Mouse (Mus musculus) retina, postnatal 7 days (tissue): ENCODE data around the gene Zswim5.
"Not testable (repeated sequence)": the region's sequence is repeated elsewhere in the genome, so short reads cannot be mapped to it uniquely, and the experiment has no call there.

Experiments
- DNase-seq: peaks from one replicate; pipeline ENCODE4 v3.0.0-alpha.2; 2012; ENCODE audit warnings: low read depth, low spot score

Zswim5 gene

GRCm38 (mm10) chr4:116876995-116877728 is at the start of gene Zswim5:
Zswim5 (plus strand) TSS chr4:116877376.
- peak; percentile 77 for DNase-seq

- DNase-seq = peak; percentile 77
Measured at GRCm38 (mm10) chr4:116827819-116828218, 49.4 kb upstream of the Zswim5 start.

DNA sequence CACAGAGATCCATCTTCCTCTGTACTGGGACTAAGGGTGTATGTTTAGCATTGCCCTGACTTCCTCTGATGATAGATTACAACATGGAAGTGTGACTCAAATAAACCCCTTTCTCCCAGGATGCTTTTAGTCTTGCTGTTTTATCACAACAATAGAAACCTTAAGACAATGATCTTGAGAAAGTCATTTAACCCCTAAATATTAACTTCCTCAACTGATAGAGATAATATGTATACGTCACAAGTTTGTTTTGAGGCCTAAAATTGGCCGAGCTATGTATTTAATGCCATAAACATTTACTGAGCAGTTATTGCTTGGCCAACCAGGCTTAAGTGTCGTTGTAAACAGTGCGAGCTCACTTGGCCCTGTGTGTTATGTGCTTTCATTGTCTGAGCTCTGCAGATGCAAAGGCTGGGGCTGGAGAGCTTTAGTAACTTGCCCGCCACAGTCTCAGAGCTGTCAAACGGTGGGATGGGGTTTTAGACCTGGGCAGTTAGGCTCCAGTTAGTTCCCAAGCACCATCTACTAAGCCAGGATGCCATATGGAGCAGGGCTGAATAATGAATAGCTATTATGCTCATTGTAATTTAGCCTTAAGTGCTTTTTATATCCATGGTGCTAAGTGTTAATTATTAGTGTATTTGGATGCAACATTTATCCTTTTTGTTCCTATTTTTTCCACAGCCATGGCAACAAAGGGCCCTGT is 47.7 kb upstream of the Zswim5 start:
- no peak for DNase-seq

GRCm38 (mm10) chr4:116830070-116830368 is 47.2 kb upstream of the Zswim5 start:
- DNase-seq = no peak

GRCm38 (mm10) chr4:116838999-116839398 is 38.2 kb upstream of the Zswim5 start:
- no peak for DNase-seq

DNA sequence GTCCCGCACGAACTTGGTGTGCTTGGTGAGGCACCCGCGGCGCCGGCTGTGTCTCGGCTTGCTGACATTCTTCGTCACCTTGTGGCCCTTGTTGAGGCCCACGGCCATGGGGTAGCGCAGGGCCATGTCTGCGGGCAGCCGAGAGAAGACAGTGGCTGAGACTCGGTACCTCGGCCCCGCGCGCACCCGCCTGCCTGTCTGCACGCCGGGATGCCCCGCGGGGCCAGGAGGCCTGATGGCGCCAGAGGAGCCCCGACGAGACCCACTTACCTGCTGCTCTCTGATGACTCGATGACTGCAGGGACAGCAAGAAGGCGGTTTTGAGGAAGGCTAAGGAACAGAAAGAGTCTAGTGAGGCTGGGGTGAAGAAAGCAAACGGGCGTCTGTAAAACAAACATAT is 37.1 kb upstream of the Zswim5 start:
- DNase-seq = not testable (repeated sequence)

GRCm38 (mm10) chr4:116840841-116841240 is 36.3 kb upstream of the Zswim5 start:
- DNase-seq = no peak

DNA sequence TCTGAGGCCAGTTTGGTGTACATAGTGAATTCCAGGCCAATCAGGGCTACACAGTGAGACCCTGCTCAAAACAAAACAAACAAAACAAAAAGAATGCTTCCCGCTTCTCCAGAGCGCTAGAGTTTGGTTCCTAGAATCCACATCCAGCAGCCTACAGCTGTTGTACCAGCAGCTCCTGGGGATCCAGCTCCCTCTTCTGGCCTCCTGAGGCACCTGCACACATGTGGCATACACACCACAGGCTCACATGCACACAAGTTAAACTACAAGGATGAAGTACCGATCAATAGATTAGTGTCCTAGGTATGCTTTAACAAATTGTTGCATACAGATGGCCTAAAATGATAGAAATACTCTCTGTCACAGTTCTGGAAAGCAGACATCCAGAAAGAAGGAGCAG is 32.9 kb upstream of the Zswim5 start:
- no peak for DNase-seq

DNA sequence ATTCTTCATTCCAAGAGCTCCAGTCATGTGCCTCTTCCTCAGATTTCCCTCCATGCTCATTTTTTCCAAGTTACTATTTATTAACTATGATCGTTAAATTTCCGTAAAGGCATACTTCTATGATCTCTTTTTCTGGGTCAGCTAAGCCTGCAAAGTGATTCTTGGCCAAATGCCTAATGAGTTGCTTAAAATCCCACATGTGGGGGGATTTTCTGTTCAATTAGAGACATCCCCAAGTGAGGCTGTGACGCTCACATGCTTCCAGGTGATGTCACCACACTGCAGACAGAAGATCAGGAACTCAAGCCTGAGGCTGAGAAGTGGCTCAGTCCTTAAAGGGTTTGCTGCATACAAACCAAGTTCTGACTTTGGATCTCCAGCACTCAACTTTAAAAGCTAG is 27.3 kb upstream of the Zswim5 start:
- no peak for DNase-seq

DNA sequence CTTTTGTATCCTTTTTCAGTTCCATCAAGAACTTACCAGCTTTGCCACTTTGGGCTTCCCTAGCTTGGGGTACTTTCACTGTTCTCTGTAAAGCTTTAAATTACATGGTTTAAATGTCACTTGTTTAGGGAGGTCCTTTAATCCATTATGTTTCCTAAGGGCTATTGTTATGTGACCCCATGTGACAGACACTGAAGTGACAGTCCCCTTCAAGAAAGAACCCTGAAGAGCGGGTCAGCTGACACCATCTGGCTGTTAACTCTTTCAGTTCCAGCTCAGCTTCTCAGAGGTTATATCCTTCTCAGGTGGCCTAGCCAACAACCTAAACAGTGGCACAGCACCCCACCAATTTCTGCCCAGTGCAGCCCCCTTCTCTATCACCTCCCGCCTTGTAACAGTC is 22.9 kb upstream of the Zswim5 start:
- DNase-seq = no peak

DNA sequence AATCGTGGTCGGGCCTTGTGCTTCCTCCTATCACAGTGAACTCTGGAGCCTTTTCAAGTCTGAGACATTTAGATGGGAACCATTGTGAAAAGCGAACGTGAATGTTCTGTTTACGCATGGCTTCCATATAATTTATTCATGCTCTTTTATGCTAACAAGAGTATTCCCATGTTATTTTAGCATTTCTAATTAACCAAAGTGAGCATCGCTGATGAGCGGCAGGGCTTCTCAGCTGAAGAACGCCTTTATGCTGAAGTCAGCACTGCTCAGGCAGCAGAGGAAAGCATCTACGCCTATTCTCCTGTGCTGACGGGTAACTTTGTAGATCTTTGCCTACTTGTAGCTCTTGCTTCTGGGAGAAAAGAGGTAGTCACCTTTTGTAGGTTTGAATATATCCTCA is 20.0 kb upstream of the Zswim5 start:
- no peak for DNase-seq

- no peak for DNase-seq
Measured at GRCm38 (mm10) chr4:116859711-116860110, 17.5 kb upstream of the Zswim5 start.

DNA sequence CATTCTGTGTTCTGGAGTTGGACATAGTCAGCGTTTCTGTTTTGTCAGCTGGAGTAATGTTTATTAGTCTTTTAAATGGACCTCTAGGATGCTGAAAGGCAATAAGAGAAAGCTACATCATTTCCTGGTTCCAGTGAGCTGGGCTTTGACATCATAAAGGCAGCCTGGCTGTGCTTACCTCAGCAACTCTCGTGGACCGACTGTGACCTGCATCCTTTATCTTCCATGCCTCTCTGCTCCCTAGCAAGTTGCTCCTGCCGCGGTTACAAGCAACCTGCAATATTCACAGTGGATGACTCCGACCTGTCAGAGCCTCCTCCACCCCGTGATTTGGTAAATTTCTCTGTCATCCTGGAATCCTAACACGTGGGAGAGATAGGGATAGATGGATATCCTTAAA is 15.2 kb upstream of the Zswim5 start:
- no peak for DNase-seq

GRCm38 (mm10) chr4:116869898-116870297 is 7.3 kb upstream of the Zswim5 start:
- DNase-seq = no peak

- DNase-seq = no peak
Measured at GRCm38 (mm10) chr4:116874595-116874994, 2.6 kb upstream of the Zswim5 start.

DNA sequence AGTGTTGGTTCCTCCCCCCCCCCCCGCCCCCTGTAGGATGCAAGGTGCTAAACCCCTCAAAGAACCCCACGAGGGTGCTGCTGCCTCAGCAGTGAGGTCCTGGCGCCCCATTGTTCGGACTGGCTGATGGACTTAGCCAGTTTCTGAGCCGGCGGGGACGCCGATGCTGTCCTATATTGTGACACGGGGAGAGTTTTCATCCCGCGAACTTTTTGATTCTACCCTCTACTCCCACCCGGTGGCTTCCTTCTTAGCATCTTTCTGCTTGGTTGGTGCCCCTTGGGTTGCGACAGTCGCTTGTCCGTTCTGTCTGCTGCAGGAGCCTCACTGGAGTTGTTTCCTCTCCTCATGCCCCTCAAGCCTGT is 564 bp upstream of the Zswim5 start:
- DNase-seq = peak; percentile 36

- DNase-seq = peak; percentile 6
Measured at GRCm38 (mm10) chr4:116877729-116878321, 649 bp downstream of the Zswim5 start.

DNA sequence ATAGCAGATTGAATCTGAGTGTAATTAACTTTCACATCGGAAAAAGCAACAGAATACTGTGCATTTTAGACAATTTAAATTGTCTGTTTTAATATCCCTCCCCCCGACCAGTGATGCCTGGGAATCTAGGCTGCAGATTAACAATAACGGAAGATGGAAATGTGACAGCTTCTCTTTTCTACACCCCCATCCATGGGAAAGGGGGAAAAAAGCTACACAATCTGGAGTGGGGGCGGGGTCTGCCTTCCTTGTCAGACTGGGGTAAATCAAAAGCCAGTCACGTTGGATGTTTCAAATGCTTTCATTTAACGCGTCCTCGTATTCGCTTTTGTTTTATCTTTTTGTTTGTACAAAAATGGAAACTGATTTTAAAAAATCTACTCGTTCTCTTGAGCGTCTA is 1.3 kb downstream of the Zswim5 start:
- DNase-seq = peak; percentile 25

GRCm38 (mm10) chr4:116882679-116883078 is 5.5 kb downstream of the Zswim5 start:
- no peak for DNase-seq

DNA sequence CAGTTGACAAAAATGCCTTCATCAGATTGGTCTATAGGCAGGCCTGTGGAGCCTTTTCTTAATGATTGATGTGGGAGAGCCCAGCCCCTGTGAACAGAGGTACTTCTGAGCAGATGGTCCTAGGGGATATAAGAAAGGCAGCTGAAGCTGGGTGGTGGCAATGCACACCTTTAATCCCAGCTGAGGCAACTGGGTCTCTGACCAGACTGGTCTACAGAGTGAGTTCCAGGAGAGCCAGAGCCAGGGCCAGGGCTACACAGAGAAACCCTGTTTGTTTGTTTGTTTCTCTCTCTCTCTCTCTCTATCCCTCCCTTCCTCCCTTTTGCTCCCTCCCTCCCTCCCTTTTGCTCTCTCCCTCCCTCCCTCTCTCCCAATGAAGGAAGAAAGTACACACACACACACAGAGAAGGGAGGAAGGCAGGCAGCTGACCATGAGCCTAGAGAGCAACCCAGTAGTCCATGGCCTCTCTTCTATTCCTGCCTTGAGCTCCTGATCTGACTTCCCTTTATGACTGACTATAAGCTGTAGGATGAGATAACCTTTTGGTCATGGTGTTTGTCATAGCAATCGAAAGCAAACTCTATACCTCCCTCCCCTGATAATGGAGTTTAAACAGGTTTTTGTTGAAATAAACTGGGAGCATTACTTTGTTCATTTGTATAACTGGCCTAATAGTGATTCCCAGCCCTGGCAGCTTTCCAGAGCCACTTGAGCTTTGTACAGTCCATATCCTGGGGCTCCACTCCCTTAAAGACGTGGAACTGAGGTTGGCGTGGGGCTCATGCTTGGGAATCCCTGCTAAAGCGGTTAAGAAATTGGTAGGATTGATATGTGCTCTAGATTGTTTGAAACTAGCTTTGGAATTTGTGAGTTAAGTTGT is 17.3 kb downstream of the Zswim5 start:
- no peak for DNase-seq

DNA sequence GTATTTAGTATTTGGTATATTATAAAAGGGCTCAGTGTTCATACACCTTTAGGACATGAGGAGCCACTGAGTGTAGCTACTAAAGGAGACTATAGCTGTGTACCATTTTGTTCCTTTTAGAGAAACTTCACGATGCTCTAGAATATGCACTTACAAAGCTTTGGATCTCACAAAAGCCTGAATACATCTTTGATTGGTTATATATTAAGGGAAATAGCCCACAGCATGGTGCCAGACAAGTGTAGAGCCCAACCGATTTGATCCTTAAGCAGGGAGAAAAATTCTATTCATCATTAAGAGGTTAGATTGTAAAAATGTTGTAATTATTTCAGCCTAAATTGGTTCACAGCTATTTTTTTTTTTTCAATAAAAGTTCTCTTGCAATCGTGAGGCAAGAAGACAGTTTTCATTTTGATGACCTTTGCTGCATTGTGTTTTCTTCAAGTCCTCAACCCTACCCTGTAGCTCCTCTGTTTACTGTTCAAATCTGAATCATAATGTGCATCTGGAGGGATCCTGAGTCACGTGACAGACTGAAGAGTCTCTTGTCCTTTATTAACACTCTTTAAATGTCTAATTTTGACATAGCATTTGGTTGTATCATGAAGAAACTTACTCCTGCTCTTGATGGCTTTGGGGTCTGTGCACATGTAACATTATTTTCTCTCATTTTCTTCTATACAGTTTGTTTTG is 33.5 kb downstream of the Zswim5 start:
- DNase-seq = no peak

- DNase-seq = no peak
Measured at GRCm38 (mm10) chr4:116911202-116911601, 34.0 kb downstream of the Zswim5 start.
